Mouse (Mus musculus): Measurements from ENCODE around the gene Rpl37a. TPM values are rescaled to one million over a fixed set of nuclear protein-coding genes. Genes with fewer than 3 reads are reported as not detected.

Gene Rpl37a
- polyA plus RNA-seq, 1 experiment from 2014 or later: 1,937 TPM

DNA sequence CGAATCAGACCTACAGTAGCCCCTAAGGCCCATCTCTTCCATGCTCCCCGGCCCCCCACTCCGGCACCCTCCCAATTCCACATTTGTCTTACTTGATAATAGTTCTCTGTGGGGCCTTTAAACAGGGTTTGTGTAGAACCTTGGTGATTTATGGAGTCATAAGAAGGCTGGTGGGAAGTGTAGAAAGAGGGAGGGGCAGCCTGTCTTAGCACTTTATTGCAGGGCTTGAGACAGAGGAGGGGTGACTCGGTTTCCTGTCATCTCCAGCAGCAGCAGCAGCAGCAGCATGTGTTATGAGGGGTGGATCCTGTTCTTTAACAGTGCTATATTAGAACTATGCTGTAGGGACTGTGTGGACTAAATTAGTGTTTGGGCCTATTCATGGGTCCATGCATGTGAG, 17.7 kb downstream of the Rpl37a start:
- no peak for ATAC-seq (ENCODE audit: low read depth)
- no peaks in the 10 kb centered on the region for H3K9me3 ChIP-seq (ENCODE audit: control insufficient read depth, low read length)
- no peaks in the 10 kb centered on the region for H3K36me3 ChIP-seq (ENCODE audit: control insufficient read depth, insufficient read depth, low read length)
- H3K27ac ChIP-seq (ENCODE audit: low read length): no peak overlapping the region
- no peak overlapping the region for H3K9ac ChIP-seq (ENCODE audit: low read length)
- no peaks in the 10 kb centered on the region for H3K4me1 ChIP-seq (replicated peaks; ENCODE audit: control insufficient read depth, insufficient read depth, low read length)
- no peaks in the 10 kb centered on the region for H3K27me3 ChIP-seq (ENCODE audit: control insufficient read depth, insufficient read depth, low read depth, low read length)
- H3K4me2 ChIP-seq (ENCODE audit: low read depth, low read length): no peak overlapping the region
- WGBS: 70% methylated on average over 4 of the region's 4 CpGs
- H3K4me3 ChIP-seq (ENCODE audit: low read length): no peak overlapping the region

DNA sequence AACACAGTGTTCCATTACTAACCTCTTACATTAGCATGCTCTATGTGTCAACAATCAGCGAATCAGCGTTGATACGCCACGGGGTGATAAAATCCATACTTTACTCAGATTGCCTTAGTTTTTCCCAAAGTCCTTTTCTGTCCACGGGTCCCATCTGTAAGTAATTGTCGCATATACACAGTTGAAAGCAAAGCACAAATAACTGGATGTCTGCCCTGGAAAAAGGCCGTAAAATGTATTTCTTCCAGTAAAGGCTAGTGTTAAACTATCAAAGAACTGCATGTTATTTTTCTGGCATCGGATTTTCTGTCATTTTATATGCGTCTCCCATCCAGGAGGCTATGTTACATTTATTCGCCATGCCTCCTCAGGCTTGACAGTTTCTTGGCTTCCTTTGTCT, 19.0 kb downstream of the Rpl37a start:
- Histone ChIP-seq H3K27me3 (ENCODE audit: control insufficient read depth, insufficient read depth, low read depth, low read length) (no peaks in the 10 kb centered on the region), H3K36me3 (ENCODE audit: control insufficient read depth, insufficient read depth, low read length) (no peaks in the 10 kb centered on the region), H3K27ac (ENCODE audit: low read length) (no peak overlapping the region), H3K9me3 (ENCODE audit: control insufficient read depth, low read length) (no peaks in the 10 kb centered on the region), H3K4me1 (replicated peaks; ENCODE audit: control insufficient read depth, insufficient read depth, low read length) (no peaks in the 10 kb centered on the region), H3K9ac (ENCODE audit: low read length) (no peak overlapping the region), H3K4me2 (ENCODE audit: low read depth, low read length) (no peak overlapping the region), H3K4me3 (ENCODE audit: low read length) (no peak overlapping the region)
- no peak for ATAC-seq (ENCODE audit: low read depth)
- 62% methylated on average over 10 of the region's 10 CpGs for WGBS

DNA sequence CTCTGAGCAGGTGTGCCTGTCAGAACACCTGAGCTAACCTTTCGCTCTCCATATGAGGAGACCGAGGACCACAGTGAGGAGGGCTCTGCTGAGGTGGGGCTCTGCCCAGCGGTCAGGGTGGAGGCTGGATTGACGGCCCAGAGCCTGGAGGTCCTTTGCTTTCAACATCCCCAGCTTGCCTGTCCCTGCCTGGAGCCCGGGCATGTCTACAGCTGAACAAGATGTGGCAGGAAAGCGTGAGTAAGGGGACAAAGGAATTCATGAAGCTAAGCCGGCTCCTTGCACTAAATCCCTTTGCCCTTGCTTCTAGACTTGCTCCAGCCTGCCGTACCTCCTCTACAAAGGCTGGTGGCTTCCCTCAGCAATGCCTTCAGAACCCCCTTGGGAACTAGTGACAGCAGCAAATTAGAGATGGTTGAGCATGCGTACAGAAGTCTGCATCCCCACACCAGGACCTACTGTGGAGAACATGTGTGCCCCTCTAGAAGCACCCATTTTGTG, 22.2 kb downstream of the Rpl37a start:
- WGBS: 87% methylated on average over 9 of the region's 9 CpGs
- H3K4me3 ChIP-seq (ENCODE audit: low read length): no peak overlapping the region
- peaks cover 4% of the 10 kb centered on the region; the same call in 1 of the 2 replicates for H3K4me1 ChIP-seq (replicated peaks; ENCODE audit: control insufficient read depth, insufficient read depth, low read length)
- no peaks in the 10 kb centered on the region for H3K36me3 ChIP-seq (ENCODE audit: control insufficient read depth, insufficient read depth, low read length)
- ATAC-seq (ENCODE audit: low read depth): no peak
- H3K27me3 ChIP-seq (ENCODE audit: control insufficient read depth, insufficient read depth, low read depth, low read length): no peaks in the 10 kb centered on the region
- H3K9me3 ChIP-seq (ENCODE audit: control insufficient read depth, low read length): no peaks in the 10 kb centered on the region
- H3K27ac ChIP-seq (ENCODE audit: low read length): no peak overlapping the region
- H3K9ac ChIP-seq (ENCODE audit: low read length): no peak overlapping the region
- no peak overlapping the region for H3K4me2 ChIP-seq (ENCODE audit: low read depth, low read length)

DNA sequence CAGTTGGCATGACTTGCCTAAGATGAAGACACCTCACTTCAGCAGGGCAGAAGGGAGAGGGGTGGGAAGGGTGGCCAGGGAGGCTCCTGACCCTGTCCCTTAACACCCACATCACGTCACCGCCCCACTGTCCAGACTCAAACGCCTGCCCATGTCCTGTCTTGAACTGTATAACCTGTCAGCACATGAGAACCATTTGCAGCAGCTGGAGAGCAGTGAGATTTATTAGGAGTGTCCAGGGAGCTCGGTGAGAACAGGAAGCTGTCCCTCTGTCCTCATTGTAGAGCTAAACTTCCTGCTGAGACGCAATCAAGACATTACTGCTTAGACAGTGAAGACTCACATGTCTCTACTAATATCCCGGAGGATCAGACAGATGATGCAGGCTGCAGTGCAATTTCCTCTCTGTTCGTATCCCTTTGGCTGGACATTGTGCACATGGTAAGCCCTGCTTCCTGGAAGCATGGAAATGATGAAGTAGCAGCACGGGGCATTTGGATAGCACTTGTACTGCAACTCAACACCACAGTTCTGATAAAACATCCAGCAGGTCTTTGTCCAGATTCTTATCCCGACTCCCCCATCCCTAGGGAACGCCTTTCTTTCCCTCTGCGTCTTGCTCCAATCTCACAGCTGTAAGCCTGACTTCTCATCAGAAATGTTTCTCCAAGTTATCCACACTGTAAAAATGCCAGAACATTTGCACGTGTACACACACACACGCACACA, 25.5 kb downstream of the Rpl37a start:
- Histone ChIP-seq H3K9ac (ENCODE audit: low read length) (no peak overlapping the region), H3K4me2 (ENCODE audit: low read depth, low read length) (no peak overlapping the region), H3K27me3 (ENCODE audit: control insufficient read depth, insufficient read depth, low read depth, low read length) (no peaks in the 10 kb centered on the region), H3K4me3 (ENCODE audit: low read length) (no peak overlapping the region), H3K4me1 (replicated peaks; ENCODE audit: control insufficient read depth, insufficient read depth, low read length) (peaks cover 9% of the 10 kb centered on the region; the same call in 1 of the 2 replicates), H3K36me3 (ENCODE audit: control insufficient read depth, insufficient read depth, low read length) (no peaks in the 10 kb centered on the region), H3K9me3 (ENCODE audit: control insufficient read depth, low read length) (no peaks in the 10 kb centered on the region), H3K27ac (ENCODE audit: low read length) (no peak overlapping the region)
- WGBS: 32% methylated on average over 13 of the region's 13 CpGs
- peak; percentile 60 for ATAC-seq (ENCODE audit: low read depth)

- 0 out of 2 replicates have a peak, but pooled peaks have one; percentile 20 for ATAC-seq (ENCODE audit: low read depth)
- Histone ChIP-seq H3K4me2 (ENCODE audit: low read depth, low read length) (no peak overlapping the region), H3K27me3 (ENCODE audit: control insufficient read depth, insufficient read depth, low read depth, low read length) (no peaks in the 10 kb centered on the region), H3K27ac (ENCODE audit: low read length) (no peak overlapping the region), H3K36me3 (ENCODE audit: control insufficient read depth, insufficient read depth, low read length) (no peaks in the 10 kb centered on the region), H3K4me3 (ENCODE audit: low read length) (no peak overlapping the region), H3K4me1 (replicated peaks; ENCODE audit: control insufficient read depth, insufficient read depth, low read length) (peaks cover 9% of the 10 kb centered on the region; the same call in 1 of the 2 replicates), H3K9ac (ENCODE audit: low read length) (no peak overlapping the region), H3K9me3 (ENCODE audit: control insufficient read depth, low read length) (no peaks in the 10 kb centered on the region)
- 72% methylated on average over 15 of the region's 15 CpGs for WGBS
Measured at GRCm38 (mm10) chr1:72738946-72739680, 28.0 kb downstream of the Rpl37a start.

GRCm38 (mm10) chr1:72739681-72740063, 28.6 kb downstream of the Rpl37a start:
- H3K27ac ChIP-seq (ENCODE audit: low read length): no peak overlapping the region
- no peaks in the 10 kb centered on the region for H3K9me3 ChIP-seq (ENCODE audit: control insufficient read depth, low read length)
- no peak overlapping the region for H3K4me3 ChIP-seq (ENCODE audit: low read length)
- 58% methylated on average over 10 of the region's 10 CpGs for WGBS
- H3K27me3 ChIP-seq (ENCODE audit: control insufficient read depth, insufficient read depth, low read depth, low read length): no peaks in the 10 kb centered on the region
- 0 out of 2 replicates have a peak, but pooled peaks have one; percentile 32 for ATAC-seq (ENCODE audit: low read depth)
- no peaks in the 10 kb centered on the region for H3K36me3 ChIP-seq (ENCODE audit: control insufficient read depth, insufficient read depth, low read length)
- no peak overlapping the region for H3K4me2 ChIP-seq (ENCODE audit: low read depth, low read length)
- no peak overlapping the region for H3K9ac ChIP-seq (ENCODE audit: low read length)
- H3K4me1 ChIP-seq (replicated peaks; ENCODE audit: control insufficient read depth, insufficient read depth, low read length): peaks cover 9% of the 10 kb centered on the region; the same call in 1 of the 2 replicates

- H3K4me1 ChIP-seq (replicated peaks; ENCODE audit: control insufficient read depth, insufficient read depth, low read length): peaks cover 9% of the 10 kb centered on the region; the same call in 1 of the 2 replicates
Measured at GRCm38 (mm10) chr1:72741406-72741805, 30.3 kb downstream of the Rpl37a start.

DNA sequence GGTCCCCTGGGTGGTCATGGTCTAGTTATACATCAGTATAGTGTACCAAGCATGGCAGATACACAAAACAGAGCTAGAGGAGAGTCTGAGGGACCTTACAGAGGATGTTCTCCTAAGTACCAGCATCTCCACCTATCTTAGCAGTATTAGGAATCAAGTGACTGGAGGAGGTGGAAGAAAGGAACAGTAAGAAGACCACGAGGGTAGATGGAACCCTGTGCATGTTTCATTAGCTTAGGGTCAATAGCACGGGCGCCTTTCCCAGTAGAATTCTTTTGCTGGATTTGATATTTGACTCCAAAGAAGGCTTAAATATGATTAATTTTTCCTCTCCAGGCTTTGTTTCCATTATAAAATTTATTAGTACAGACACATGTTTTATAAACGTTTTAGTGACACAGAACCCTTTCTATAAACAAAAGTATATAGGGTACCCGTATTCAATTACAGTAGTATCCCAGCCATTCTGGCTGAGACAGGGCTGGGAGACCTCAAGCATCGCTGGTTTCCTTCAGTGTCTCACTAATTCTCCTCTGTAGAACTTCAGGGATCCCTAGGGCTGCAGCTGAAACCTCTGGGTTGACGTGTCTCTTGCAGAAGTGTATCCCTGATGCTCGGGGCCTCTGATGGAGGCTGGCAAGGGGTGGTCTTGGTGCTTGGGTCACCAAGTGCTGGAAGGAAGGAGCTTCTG, 33.9 kb downstream of the Rpl37a start:
- Histone ChIP-seq H3K9ac (ENCODE audit: low read length) (no peak overlapping the region), H3K9me3 (ENCODE audit: control insufficient read depth, low read length) (no peaks in the 10 kb centered on the region), H3K36me3 (ENCODE audit: control insufficient read depth, insufficient read depth, low read length) (no peaks in the 10 kb centered on the region), H3K4me3 (ENCODE audit: low read length) (no peak overlapping the region), H3K4me1 (replicated peaks; ENCODE audit: control insufficient read depth, insufficient read depth, low read length) (no peaks in the 10 kb centered on the region), H3K4me2 (ENCODE audit: low read depth, low read length) (no peak overlapping the region), H3K27ac (ENCODE audit: low read length) (no peak overlapping the region), H3K27me3 (ENCODE audit: control insufficient read depth, insufficient read depth, low read depth, low read length) (no peaks in the 10 kb centered on the region)
- ATAC-seq (ENCODE audit: low read depth): no peak
- WGBS: 52% methylated on average over 8 of the region's 8 CpGs

More at GRCm38 (mm10) chr1:72741406-72741805, 30.3 kb downstream of the Rpl37a start:
- Histone ChIP-seq H3K27ac (ENCODE audit: low read length) (no peak overlapping the region), H3K36me3 (ENCODE audit: control insufficient read depth, insufficient read depth, low read length) (no peaks in the 10 kb centered on the region), H3K9ac (ENCODE audit: low read length) (no peak overlapping the region), H3K27me3 (ENCODE audit: control insufficient read depth, insufficient read depth, low read depth, low read length) (no peaks in the 10 kb centered on the region), H3K4me3 (ENCODE audit: low read length) (no peak overlapping the region), H3K9me3 (ENCODE audit: control insufficient read depth, low read length) (no peaks in the 10 kb centered on the region), H3K4me2 (ENCODE audit: low read depth, low read length) (no peak overlapping the region)
- no peak; the same call in 1 of the 2 replicates for ATAC-seq (ENCODE audit: low read depth)
- WGBS: 58% methylated on average over 5 of the region's 5 CpGs

DNA sequence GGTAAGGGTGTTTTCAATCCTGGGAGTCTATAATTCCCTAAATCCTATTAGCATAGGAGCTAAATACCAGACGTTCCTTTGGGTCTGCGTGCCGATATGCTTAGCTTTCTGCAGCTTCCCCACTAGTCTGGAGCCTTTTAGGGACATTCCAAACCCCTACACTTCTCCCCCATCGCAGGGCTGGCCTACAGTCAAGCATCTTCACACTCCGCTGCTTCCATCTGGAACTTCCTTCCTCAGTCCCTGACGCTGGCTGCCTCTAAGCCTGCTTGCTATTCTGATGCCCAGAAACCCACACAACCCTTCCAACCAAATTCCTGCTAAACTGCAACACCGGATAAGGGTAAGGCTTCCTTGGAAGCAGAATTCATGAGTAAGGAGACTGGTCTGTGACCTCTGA, 35.3 kb downstream of the Rpl37a start:
- Histone ChIP-seq H3K9me3 (ENCODE audit: control insufficient read depth, low read length) (no peaks in the 10 kb centered on the region), H3K27ac (ENCODE audit: low read length) (no peak overlapping the region), H3K36me3 (ENCODE audit: control insufficient read depth, insufficient read depth, low read length) (no peaks in the 10 kb centered on the region), H3K4me2 (ENCODE audit: low read depth, low read length) (no peak overlapping the region), H3K4me1 (replicated peaks; ENCODE audit: control insufficient read depth, insufficient read depth, low read length) (peaks cover 5% of the 10 kb centered on the region; the same call in 1 of the 2 replicates), H3K27me3 (ENCODE audit: control insufficient read depth, insufficient read depth, low read depth, low read length) (no peaks in the 10 kb centered on the region), H3K4me3 (ENCODE audit: low read length) (no peak overlapping the region), H3K9ac (ENCODE audit: low read length) (no peak overlapping the region)
- WGBS: 79% methylated on average over 7 of the region's 7 CpGs
- ATAC-seq (ENCODE audit: low read depth): no peak
